Mouse (Mus musculus) liver, postnatal 0 days (tissue): Measurements from ENCODE around the gene Fam117a. TPM values are rescaled to one million over a fixed set of nuclear protein-coding genes. Genes with fewer than 3 reads are reported as not detected.
"Not testable (repeated sequence)": the region's sequence is repeated elsewhere in the genome, so short reads cannot be mapped to it uniquely, and the experiment has no call there.

Experiments used
- ATAC-seq: fragments of 200-750 bp; cut with Nextera tagmentation; 2 replicates; pipeline ENCODE4 v1.8.0; 2017; ENCODE audit warnings: mild to moderate bottlenecking, moderate library complexity
- DNase-seq: peaks from one replicate; pipeline ENCODE4 v3.0.0-alpha.2; 2016
- H3K27ac ChIP-seq: fragments of 300-500 bp; sonication (generic); 2 replicates; pipeline ENCODE4 v1.5.1; 2014; ENCODE audit warnings: antibody characterized with exemption, moderate library complexity, mild to moderate bottlenecking, low read depth
- H3K27me3 ChIP-seq: fragments of 300-500 bp; sonication (generic); 2 replicates; pipeline ENCODE4 v1.6.1; 2014; ENCODE audit warnings: low read length, control low read depth, mixed read lengths; ENCODE audit not compliant: insufficient read depth
- H3K36me3 ChIP-seq: fragments of 300-500 bp; sonication (generic); replicated peaks from 2 replicates; pipeline ENCODE4 v1.6.1; 2014; ENCODE audit warnings: mild to moderate bottlenecking, control low read depth, low read length, moderate library complexity, mixed read lengths; ENCODE audit not compliant: insufficient read depth
- H3K4me1 ChIP-seq: fragments of 300-500 bp; sonication (generic); 2 replicates; pipeline ENCODE4 v1.6.1; 2014; ENCODE audit warnings: antibody characterized with exemption, mild to moderate bottlenecking, control low read depth; ENCODE audit not compliant: insufficient read depth
- H3K4me2 ChIP-seq: fragments of 300-500 bp; sonication (generic); 2 replicates; pipeline ENCODE4 v1.6.1; 2014; ENCODE audit warnings: low read depth, mild to moderate bottlenecking, low read length, moderate library complexity, mixed read lengths
- H3K4me3 ChIP-seq: fragments of 300-500 bp; sonication (generic); 2 replicates; pipeline ENCODE4 v1.5.1; 2014; ENCODE audit warnings: low read depth, low read length
- H3K9ac ChIP-seq: fragments of 300-500 bp; sonication (generic); replicated peaks from 2 replicates; pipeline ENCODE4 v1.6.1; 2014; ENCODE audit warnings: mild to moderate bottlenecking, moderate library complexity
- H3K9me3 ChIP-seq: fragments of 300-500 bp; sonication (generic); 2 replicates; pipeline ENCODE4 v1.6.1; 2016; ENCODE audit warnings: mild to moderate bottlenecking, control low read depth, low read length, mixed read lengths
- CTCF ChIP-seq: sonication (generic); IDR thresholded peaks from 2 replicates; pipeline ENCODE4 v1.5.1; 2016; ENCODE audit warnings: antibody characterized with exemption, low read depth
- EP300 ChIP-seq: IDR thresholded peaks from 2 replicates; pipeline ENCODE4 v1.6.1; 2016; ENCODE audit warnings: antibody characterized with exemption, low read depth, mild to moderate bottlenecking
- WGBS: fragments of 180-500 bp; shearing (Covaris S2); extraction: QIAGEN DNeasy Blood & Tissue Kit; methylation state at CpG from one replicate; pipeline ENCODE4 v1.1.7; 2014; ENCODE audit not compliant: insufficient replicate concordance; 5-methylcytosine and 5-hydroxymethylcytosine counted together
- polyA plus RNA-seq: library from polyadenylated mRNA; unstranded; fragments of >200 nt; fragmentation: Nextera tagmentation; extraction: Ambion mirVana; gene quantifications from 2 replicates; pipeline ENCODE4 v1.2.1, GENCODE M21; 2015

Fam117a gene
- polyA plus RNA-seq, 1 experiment from 2014 or later, result 60.1 TPM

GRCm38 (mm10) chr11:95402658-95403101 is 65.9 kb downstream of the Fam117a start:
- Histone ChIP-seq H3K9me3 (no peaks in the 10 kb centered on the region), H3K27me3 (peaks cover 8% of the 10 kb centered on the region; the same call in 1 of the 2 replicates), H3K36me3 (no peaks in the 10 kb centered on the region), H3K27ac (no peak overlapping the region), H3K4me3 (no peak overlapping the region), H3K9ac (no peak overlapping the region), H3K4me1 (peaks cover 4% of the 10 kb centered on the region; the same call in 1 of the 2 replicates), H3K4me2 (no peak overlapping the region)
- ATAC-seq, result no peak
- TF ChIP-seq EP300 (no peak), CTCF (no peak)
- WGBS, result 34% methylated on average over 8 of the region's 8 CpGs
- DNase-seq, result no peak

GRCm38 (mm10) chr11:95403382-95404340 is 66.8 kb downstream of the Fam117a start:
- ATAC-seq, result no peak
- Histone ChIP-seq H3K27me3 (peaks cover 8% of the 10 kb centered on the region; the same call in 1 of the 2 replicates), H3K36me3 (no peaks in the 10 kb centered on the region), H3K4me1 (no peaks in the 10 kb centered on the region), H3K27ac (no peak overlapping the region), H3K4me3 (no peak overlapping the region), H3K9ac (no peak overlapping the region), H3K9me3 (no peaks in the 10 kb centered on the region), H3K4me2 (no peak overlapping the region)
- WGBS, result 68% methylated on average over 16 of the region's 16 CpGs
- no peak for DNase-seq
- TF ChIP-seq CTCF (no peak), EP300 (no peak)

- WGBS, result 65% methylated on average over 4 of the region's 4 CpGs
- ATAC-seq, result no peak
- Histone ChIP-seq H3K9ac (no peak overlapping the region), H3K4me1 (no peaks in the 10 kb centered on the region), H3K27ac (no peak overlapping the region), H3K9me3 (no peaks in the 10 kb centered on the region), H3K27me3 (no peaks in the 10 kb centered on the region), H3K4me2 (no peak overlapping the region), H3K4me3 (no peak overlapping the region), H3K36me3 (no peaks in the 10 kb centered on the region)
- no peak for TF ChIP-seq CTCF
- no peak for TF ChIP-seq EP300
- no peak for DNase-seq
These were observed 69.0 kb downstream of the Fam117a start for GRCm38 (mm10) chr11:95405771-95406170.

- not testable (repeated sequence) for H3K36me3 ChIP-seq
- 69% methylated on average over 5 of the region's 5 CpGs for WGBS
These were observed 69.6 kb downstream of the Fam117a start for GRCm38 (mm10) chr11:95406398-95406797.

GRCm38 (mm10) chr11:95409450-95410112 is 72.8 kb downstream of the Fam117a start:
- Histone ChIP-seq H3K36me3 (no peaks in the 10 kb centered on the region), H3K4me1 (no peaks in the 10 kb centered on the region), H3K9ac (no peak overlapping the region), H3K27ac (no peak overlapping the region), H3K27me3 (no peaks in the 10 kb centered on the region), H3K9me3 (no peaks in the 10 kb centered on the region), H3K4me3 (no peak overlapping the region), H3K4me2 (no peak overlapping the region)
- ATAC-seq, result no peak
- DNase-seq, result no peak
- TF ChIP-seq EP300, result no peak
- WGBS, result 77% methylated on average over 10 of the region's 10 CpGs

More at GRCm38 (mm10) chr11:95406398-95406797, 69.6 kb downstream of the Fam117a start:
- H3K27me3 ChIP-seq, H3K4me2 ChIP-seq, H3K4me1 ChIP-seq, H3K9me3 ChIP-seq, H3K4me3 ChIP-seq, H3K27ac ChIP-seq, H3K9ac ChIP-seq, ATAC-seq, DNase-seq: not testable (repeated sequence)

- Histone ChIP-seq H3K9ac (no peak overlapping the region), H3K27me3 (no peaks in the 10 kb centered on the region), H3K4me2 (no peak overlapping the region), H3K9me3 (no peaks in the 10 kb centered on the region), H3K36me3 (no peaks in the 10 kb centered on the region), H3K27ac (no peak overlapping the region), H3K4me1 (peaks cover 10% of the 10 kb centered on the region), H3K4me3 (no peak overlapping the region)
- TF ChIP-seq EP300 (no peak), CTCF (no peak)
- DNase-seq (no peak), ATAC-seq (no peak)
- 56% methylated on average over 6 of the region's 6 CpGs for WGBS
These were observed 74.7 kb downstream of the Fam117a start for GRCm38 (mm10) chr11:95411453-95412013.
